Mouse (Mus musculus) embryonic fibroblast, embryonic 13.5 days (primary cell): Measurements from ENCODE around the gene Aida.
A peak's percentile ranks its signal among the peaks of the same experiment; 100 is the strongest.

Experiments
- CTCF ChIP-seq: IDR thresholded peaks from 2 replicates; pipeline ENCODE4 v1.5.1; 2011; ENCODE audit warnings: mild to moderate bottlenecking, control low read depth, low read length, moderate library complexity, borderline replicate concordance; ENCODE audit not compliant: insufficient read depth
- POLR2A ChIP-seq: IDR thresholded peaks from 2 replicates; pipeline ENCODE4 v1.6.1; 2011; ENCODE audit warnings: low read depth, mild to moderate bottlenecking, control low read depth, low read length, moderate library complexity

DNA sequence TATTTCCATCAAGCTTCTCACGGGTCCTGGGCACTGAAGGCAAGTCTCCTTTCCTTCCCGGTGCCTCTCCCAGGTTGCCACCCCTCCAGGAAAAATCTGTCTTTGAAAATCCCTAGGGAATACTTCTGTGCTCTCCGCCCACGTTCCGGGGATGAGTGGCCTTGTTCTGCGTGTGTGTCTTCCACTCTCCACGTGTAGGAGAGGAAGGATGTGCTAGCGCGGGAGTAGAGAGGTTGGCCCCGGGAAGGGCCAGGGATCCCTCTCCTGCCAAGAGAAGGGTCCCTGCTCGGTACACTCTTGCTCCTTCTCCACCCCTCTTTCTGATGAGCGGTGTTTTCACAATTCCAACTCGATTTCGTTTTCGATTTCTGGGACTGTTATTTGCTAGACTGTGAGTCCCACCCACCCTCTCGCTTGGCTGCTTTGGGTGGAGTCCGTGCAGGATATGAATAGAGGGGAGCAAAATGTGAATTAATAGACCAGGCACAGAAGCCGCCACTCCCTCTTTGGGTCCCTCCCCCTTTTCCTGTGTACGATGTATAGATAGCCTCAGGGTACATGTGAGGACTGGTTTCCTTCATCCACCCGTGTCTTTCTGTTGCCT is 1.6 kb downstream of the Aida start:
- no peak for TF ChIP-seq CTCF
- peak; percentile 80 for TF ChIP-seq POLR2A
